Mouse (Mus musculus) WW6 (cell line): Measurements from ENCODE around the gene Agrn.
A peak's percentile ranks its signal among the peaks of the same experiment; 100 is the strongest.

Experiments
- DNase-seq: peaks from one replicate; pipeline ENCODE4 v3.0.0-alpha.2; 2013; ENCODE audit warnings: low read depth, low spot score

Agrn gene

GRCm38 (mm10) chr4:156202462-156202893, 5.2 kb upstream of the Agrn start:
- no peak for DNase-seq

GRCm38 (mm10) chr4:156200623-156201475, 3.6 kb upstream of the Agrn start, which contains the start of gene Isg15:
Gene Isg15 (minus strand): TSS chr4:156200818.
- DNase-seq, result no peak

GRCm38 (mm10) chr4:156197829-156198205, 529 bp upstream of the Agrn start:
- DNase-seq, result no peak

- no peak for DNase-seq
Observed at GRCm38 (mm10) chr4:156195927-156196870, 1.1 kb downstream of the Agrn start.

- no peak for DNase-seq
Observed at GRCm38 (mm10) chr4:156194346-156194745, 2.9 kb downstream of the Agrn start.

GRCm38 (mm10) chr4:156193906-156194305, 3.4 kb downstream of the Agrn start:
- DNase-seq, result no peak

- no peak for DNase-seq
Observed at GRCm38 (mm10) chr4:156193200-156193590, 4.1 kb downstream of the Agrn start.

GRCm38 (mm10) chr4:156192421-156193199, 4.7 kb downstream of the Agrn start:
- DNase-seq, result no peak

- DNase-seq, result peak; percentile 75
Observed at GRCm38 (mm10) chr4:156188811-156189323, 8.4 kb downstream of the Agrn start.

GRCm38 (mm10) chr4:156188162-156188810, 9.0 kb downstream of the Agrn start:
- no peak for DNase-seq

GRCm38 (mm10) chr4:156185950-156186850, 11.1 kb downstream of the Agrn start:
- DNase-seq, result no peak

GRCm38 (mm10) chr4:156185456-156185949, 11.8 kb downstream of the Agrn start:
- no peak for DNase-seq

GRCm38 (mm10) chr4:156184291-156184954, 12.9 kb downstream of the Agrn start:
- no peak for DNase-seq

- DNase-seq, result no peak
Observed at GRCm38 (mm10) chr4:156183747-156184146, 13.5 kb downstream of the Agrn start.

GRCm38 (mm10) chr4:156177630-156178029, 19.7 kb downstream of the Agrn start:
- no peak for DNase-seq

- no peak for DNase-seq
Observed at GRCm38 (mm10) chr4:156171828-156172227, 25.5 kb downstream of the Agrn start.

GRCm38 (mm10) chr4:156169129-156169528, 28.2 kb downstream of the Agrn start:
- DNase-seq, result no peak

GRCm38 (mm10) chr4:156168611-156169010, 28.7 kb downstream of the Agrn start:
- no peak for DNase-seq

GRCm38 (mm10) chr4:156166477-156166876, 30.8 kb downstream of the Agrn start:
- no peak for DNase-seq
